Mouse (Mus musculus): ENCODE measurements around the gene Ucn2. TPM values are rescaled to one million over a fixed set of nuclear protein-coding genes. Genes with fewer than 3 reads are reported as not detected.

The Ucn2 gene
- total RNA-seq, 1 experiment from 2014 or later = 0.82 TPM

DNA sequence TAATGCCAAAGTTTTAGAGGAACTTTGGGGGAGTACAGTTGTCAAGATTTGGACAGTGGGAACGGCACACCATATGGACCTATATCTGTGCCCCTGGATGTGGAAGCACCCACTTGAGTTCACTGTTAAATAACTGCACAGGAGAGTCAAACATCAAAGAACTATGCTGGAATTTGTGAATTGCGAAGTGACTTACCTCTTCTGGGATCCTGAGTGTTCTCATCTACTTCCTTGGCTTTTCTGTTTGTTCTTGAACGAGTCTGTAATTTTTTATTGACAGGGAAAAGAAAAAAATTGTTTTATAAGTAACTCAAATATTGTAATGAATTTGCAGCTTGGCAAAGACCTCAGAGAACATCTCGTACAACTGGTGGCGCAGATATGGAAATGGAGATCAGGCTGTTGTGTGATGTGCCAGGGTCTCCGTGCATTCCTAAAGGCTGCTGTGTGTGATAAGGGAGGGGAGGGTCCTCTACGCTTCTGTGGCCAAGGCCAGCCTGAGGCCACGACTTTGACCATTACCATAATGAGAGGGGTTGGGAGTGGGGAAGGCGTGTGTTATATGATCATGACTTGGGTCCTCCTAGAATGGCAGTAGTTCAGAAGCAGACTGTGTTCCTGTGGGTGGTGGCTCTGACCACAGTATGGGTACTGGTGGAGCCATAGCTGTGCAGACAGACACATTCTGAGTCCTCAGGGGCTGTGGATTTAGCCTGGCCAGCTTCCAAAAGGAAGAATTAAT, 7.0 kb downstream of the Ucn2 start:
- DNase-seq = no peak

DNA sequence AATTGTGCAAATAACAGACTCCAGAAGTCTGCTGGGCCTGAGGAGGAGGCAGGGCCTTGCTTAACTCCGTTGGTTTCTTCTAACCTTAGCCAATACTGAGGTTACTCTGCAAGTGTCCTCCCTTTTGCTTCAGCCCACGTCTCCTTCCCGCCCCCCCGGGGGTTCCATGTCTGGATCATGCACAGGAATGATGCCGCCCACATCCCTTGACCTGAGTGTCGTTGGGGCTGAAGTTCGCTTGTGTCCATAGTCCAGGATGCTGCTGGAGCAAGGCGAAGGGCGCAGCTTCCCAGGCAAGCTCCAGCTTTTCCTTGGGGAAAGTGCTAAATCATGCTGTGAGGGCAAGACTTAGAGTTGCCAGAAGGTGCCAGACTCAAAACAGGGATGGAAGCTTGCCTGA, 10.6 kb downstream of the Ucn2 start:
- no peak for DNase-seq

DNA sequence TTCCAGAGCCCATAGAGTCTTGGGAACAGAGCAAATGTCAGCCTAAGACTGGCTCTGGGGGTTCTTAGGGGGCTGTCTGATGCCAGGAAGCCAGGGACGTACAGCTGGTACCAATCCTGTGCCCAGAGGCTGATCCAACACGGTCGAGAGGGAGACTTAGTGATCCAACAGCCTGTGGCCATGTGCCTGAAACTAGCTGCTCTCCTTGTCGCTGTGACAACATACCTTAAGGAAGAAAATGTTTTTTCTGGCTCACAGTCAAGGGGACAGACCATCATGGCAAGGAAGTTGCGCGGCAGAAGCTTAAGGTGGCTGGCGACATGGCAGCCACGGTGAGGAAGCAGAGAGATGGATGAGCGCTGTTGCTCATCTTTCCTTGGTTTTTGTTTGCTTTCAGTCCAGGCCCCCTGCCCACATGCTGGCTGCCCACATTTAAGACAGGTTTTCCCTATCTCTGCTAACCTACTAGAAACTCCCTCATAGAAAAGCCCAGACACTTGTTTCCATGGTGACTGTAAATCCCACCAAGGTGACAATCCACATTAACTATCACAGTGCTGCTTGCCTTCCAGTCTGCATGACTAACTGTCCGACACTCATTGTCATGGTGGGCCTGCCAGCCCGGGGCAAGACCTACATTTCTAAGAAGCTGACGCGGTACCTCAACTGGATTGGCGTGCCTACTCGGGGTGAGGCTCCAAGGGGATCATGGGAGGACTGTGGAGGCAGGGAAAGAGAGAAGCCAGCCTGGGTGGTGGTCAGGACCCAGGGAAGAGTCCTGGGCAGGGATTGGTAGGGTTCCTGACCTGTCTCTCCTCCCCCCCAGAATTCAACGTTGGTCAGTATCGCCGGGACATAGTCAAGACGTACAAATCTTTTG, 12.7 kb downstream of the Ucn2 start:
- no peak for DNase-seq

GRCm38 (mm10) chr9:108999167-108999526, 13.3 kb downstream of the Ucn2 start:
- no peak for DNase-seq

DNA sequence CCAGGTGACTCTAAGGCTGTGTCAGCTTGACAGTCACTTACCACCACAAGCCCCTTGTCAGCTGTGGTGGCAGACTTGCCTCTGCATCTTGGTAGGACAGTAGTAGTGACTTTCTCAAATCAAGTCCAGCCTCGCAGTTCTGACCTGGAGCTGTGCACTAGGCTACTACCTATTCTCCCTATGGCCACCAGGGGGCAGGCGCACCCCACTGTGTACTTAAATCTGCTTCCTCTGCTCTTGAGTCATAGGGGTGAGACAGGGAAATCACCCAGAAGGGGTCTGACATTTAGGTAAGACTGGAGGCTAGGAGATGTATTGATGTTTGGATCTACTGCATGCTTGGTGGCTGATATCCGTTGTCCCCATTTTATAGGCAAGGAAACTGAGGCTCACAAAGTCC, 14.9 kb downstream of the Ucn2 start:
- DNase-seq = peak; percentile 65

DNA sequence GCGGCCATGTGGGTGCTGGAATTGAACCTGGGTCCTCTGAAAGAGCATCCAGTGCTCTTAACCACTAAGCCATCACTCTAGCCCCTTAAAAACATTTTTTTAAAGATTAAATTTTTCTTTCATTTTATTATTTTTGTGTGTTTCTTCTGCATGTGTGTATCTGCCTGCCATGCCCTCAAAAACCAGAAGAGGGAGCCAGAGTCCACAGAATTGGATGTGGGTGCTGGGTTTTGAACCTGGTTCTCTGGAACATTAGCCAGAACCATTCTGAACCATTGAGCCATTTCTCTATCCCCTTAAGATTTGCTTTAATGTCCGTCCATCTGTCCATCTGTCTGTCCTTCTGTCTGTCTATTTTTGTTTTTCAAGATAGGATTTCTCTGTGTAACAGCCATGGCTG, 17.4 kb downstream of the Ucn2 start:
- DNase-seq = peak; percentile 46

- DNase-seq = no peak
Observed at GRCm38 (mm10) chr9:109007025-109007780, 21.4 kb downstream of the Ucn2 start.

- no peak for DNase-seq
Observed at GRCm38 (mm10) chr9:109008081-109008480, 22.3 kb downstream of the Ucn2 start.

GRCm38 (mm10) chr9:109008994-109009635, 23.3 kb downstream of the Ucn2 start:
- no peak for DNase-seq

GRCm38 (mm10) chr9:109009636-109010315, 24.0 kb downstream of the Ucn2 start:
- peak; percentile 23 for DNase-seq

DNA sequence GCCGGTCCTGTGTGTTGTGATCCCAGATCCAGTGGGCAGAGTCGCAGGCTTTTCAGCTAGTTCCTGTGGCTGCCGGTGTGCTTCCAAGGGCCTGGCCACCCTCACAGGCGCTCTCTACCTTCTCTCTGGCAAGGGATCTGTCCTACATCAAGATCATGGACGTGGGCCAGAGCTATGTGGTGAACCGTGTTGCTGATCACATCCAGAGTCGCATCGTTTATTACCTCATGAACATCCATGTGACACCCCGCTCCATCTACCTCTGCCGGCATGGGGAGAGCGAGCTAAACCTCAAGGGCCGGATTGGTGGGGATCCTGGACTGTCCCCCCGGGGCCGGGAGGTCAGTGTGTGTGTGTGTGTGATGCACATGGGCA, 24.5 kb downstream of the Ucn2 start:
- no peak for DNase-seq

GRCm38 (mm10) chr9:109015397-109015796, 29.6 kb downstream of the Ucn2 start:
- no peak for DNase-seq

- DNase-seq = no peak
Observed at GRCm38 (mm10) chr9:109016973-109017604, 31.3 kb downstream of the Ucn2 start.

- no peak for DNase-seq
Observed at GRCm38 (mm10) chr9:109021428-109021827, 35.6 kb downstream of the Ucn2 start.

- DNase-seq = no peak
Observed at GRCm38 (mm10) chr9:109022866-109023685, 37.3 kb downstream of the Ucn2 start.

- no peak for DNase-seq
Observed at GRCm38 (mm10) chr9:109027521-109027920, 41.7 kb downstream of the Ucn2 start.

- DNase-seq = no peak
Observed at GRCm38 (mm10) chr9:109028421-109028820, 42.6 kb downstream of the Ucn2 start.

- DNase-seq = no peak
Observed at GRCm38 (mm10) chr9:109028919-109029318, 43.1 kb downstream of the Ucn2 start.

DNA sequence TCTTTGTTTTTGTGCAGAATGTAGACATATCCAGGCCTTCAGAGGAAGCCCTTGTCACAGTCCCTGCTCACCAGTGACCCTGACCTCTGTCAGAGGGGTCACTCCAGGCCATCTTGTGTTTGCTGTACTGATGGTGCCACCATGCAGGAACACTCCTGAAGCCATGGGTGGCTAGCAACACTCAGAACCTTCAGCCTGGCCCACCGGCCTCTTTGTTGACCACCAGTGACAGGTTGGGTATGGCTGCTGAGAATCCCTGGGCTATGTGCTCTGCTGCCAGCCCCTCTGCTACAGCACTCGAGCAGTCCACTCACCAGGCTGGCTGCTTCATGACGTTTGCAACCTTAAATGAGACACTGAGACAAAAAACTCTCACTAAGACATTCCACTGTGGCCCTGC, 44.5 kb downstream of the Ucn2 start:
- no peak for DNase-seq

DNA sequence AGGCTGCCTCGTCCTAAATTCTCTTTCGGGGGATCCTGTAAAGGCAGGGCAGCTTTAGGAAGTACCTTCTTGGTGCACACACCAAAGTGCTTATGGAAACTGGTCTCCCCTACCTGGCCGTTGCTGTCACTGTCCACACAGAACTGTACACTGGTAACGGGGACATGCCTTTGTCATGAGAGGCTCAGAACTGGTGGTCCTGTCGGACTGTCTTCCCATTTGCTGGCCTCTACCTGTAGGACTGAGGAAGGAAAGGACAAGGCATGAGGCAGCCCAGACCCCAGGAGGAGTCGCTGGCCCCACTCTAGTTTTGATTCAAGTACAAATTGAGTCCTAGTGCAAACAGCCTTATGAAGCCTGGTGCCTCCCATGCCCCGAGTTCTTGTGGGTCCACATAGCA, 45.2 kb downstream of the Ucn2 start:
- DNase-seq = no peak
